ENCODE assay signal across 8 mouse cellular contexts in genomic region chr16:4077384-4078061, GRCm38 (mm10). TPM values are rescaled to one million over a fixed set of nuclear protein-coding genes. Genes with fewer than 3 reads are reported as not detected.
DNase-seq lines count a peak whose midpoint lies in the region; ATAC-seq and TF ChIP-seq lines count a peak whose summit lies in the region.

TSS of gene Trap1 (minus strand) at chr16:4077827.

- peak; percentile 95 for DNase-seq in gastrocnemius, postnatal 10 days
- peak; percentile 96 for DNase-seq in induced T-regulatory cell, adult 2 months (ENCODE audit: low read depth)
- peak; percentile 88 to 95 for DNase-seq in left cerebral cortex, adult 9 months (ENCODE audit: low spot score in 2 of 2)
- peak; percentile 95 for DNase-seq in right cerebral cortex, postnatal 14 days
- DNase-seq in urinary bladder, postnatal 36 days (ENCODE audit: low spot score in 2 of 2), result peak; percentile 91 to 93

- TF ChIP-seq POLR2A in cortical plate, adult 2 months (IDR thresholded peaks at IDR 0.05; ENCODE audit: extremely low read depth, insufficient read depth, low read length), result peak; percentile 79; the same call in 1 of the 2 replicates

- H3K27ac ChIP-seq in cortical plate, adult 2 months (ENCODE audit: insufficient read depth, low read length), result peak within 1 kb of the TSS; percentile 94

- ATAC-seq in activated CD4-positive, CD25-positive, alpha-beta regulatory T cell, adult 4 months, result peak; percentile 94
- peak; percentile 82 for ATAC-seq in megakaryocyte progenitor cell, adult 5-6 weeks (replicated peaks; ENCODE audit: poor library complexity)

- H3K4me3 ChIP-seq in cortical plate, adult 2 months (ENCODE audit: insufficient read depth, low read length), result peak within 1 kb of the TSS; percentile 73

- peaks cover 4% of the 10 kb centered on the region; the same call in 1 of the 2 replicates for H3K4me1 ChIP-seq in cortical plate, adult 2 months (ENCODE audit: control insufficient read depth, insufficient read depth, low read length)

- no peak for TF ChIP-seq CTCF in cortical plate, adult 2 months (IDR thresholded peaks at IDR 0.05; ENCODE audit: extremely low read depth, insufficient read depth, low read length)

RNA-seq across cellular contexts. Expression of gene Trap1, which starts in this region (rescaled TPM):
- polyA plus RNA-seq in activated CD4-positive, CD25-positive, alpha-beta regulatory T cell, adult 4 months (2017; shearing (Covaris generic)), result 10 to 100 TPM; 59.4 to 74.5 TPM
- 75.8 and 77.7 TPM in 2 replicates for polyA plus RNA-seq in cortical plate, adult 2 months (2012; rRNA removed)
- 10 to 100 TPM; 77.6 to 85.0 TPM for total RNA-seq in gastrocnemius, postnatal 10 days (2021)
- 89.6 and 94.3 TPM in 2 replicates for total RNA-seq in megakaryocyte progenitor cell, adult 5-6 weeks (2015)
- 167 and 179 TPM in 2 replicates for total RNA-seq in megakaryocyte progenitor cell, adult 5-6 weeks (2017)

Comparison
In these comparisons a context has a peak if more than half of its experiments do, and no peak if none do; other contexts are left out.
1. Peak in every context shown above with its lines: DNase-seq, ATAC-seq, H3K4me3 ChIP-seq and H3K27ac ChIP-seq.